Mouse (Mus musculus): ENCODE data around the gene Sema3f.

Gene Sema3f

GRCm38 (mm10) chr9:107659551-107659950, 50.7 kb downstream of the Sema3f start:
- no peak for DNase-seq

- no peak for DNase-seq
These were observed 52.2 kb downstream of the Sema3f start for GRCm38 (mm10) chr9:107658096-107658495.

GRCm38 (mm10) chr9:107657144-107657543, 53.1 kb downstream of the Sema3f start:
- DNase-seq, result no peak

GRCm38 (mm10) chr9:107654585-107654984, 55.7 kb downstream of the Sema3f start:
- no peak for DNase-seq

- DNase-seq, result no peak
These were observed 56.8 kb downstream of the Sema3f start for GRCm38 (mm10) chr9:107653474-107653873.

GRCm38 (mm10) chr9:107650708-107651481, 59.4 kb downstream of the Sema3f start:
- DNase-seq, result no peak

GRCm38 (mm10) chr9:107650225-107650624, 60.0 kb downstream of the Sema3f start:
- no peak for DNase-seq

- DNase-seq, result no peak
These were observed 61.5 kb downstream of the Sema3f start for GRCm38 (mm10) chr9:107648767-107649166.

- no peak for DNase-seq
These were observed 63.3 kb downstream of the Sema3f start for GRCm38 (mm10) chr9:107646975-107647374.

- DNase-seq, result peak; percentile 74
These were observed 64.7 kb downstream of the Sema3f start for GRCm38 (mm10) chr9:107645577-107645976.

- no peak for DNase-seq
These were observed 65.1 kb downstream of the Sema3f start for GRCm38 (mm10) chr9:107645153-107645510.

GRCm38 (mm10) chr9:107644495-107645152, 65.7 kb downstream of the Sema3f start:
- peak; percentile 92 for DNase-seq

GRCm38 (mm10) chr9:107643544-107644214, 66.6 kb downstream of the Sema3f start:
- DNase-seq, result no peak

- DNase-seq, result no peak
These were observed 68.6 kb downstream of the Sema3f start for GRCm38 (mm10) chr9:107641666-107642065.

- DNase-seq, result no peak
These were observed 70.0 kb downstream of the Sema3f start for GRCm38 (mm10) chr9:107640257-107640772.

- no peak for DNase-seq
These were observed 73.2 kb downstream of the Sema3f start for GRCm38 (mm10) chr9:107637070-107637469.

GRCm38 (mm10) chr9:107635279-107636028, 74.8 kb downstream of the Sema3f start, which contains the start of gene Gnai2:
Gnai2 (minus strand) TSS chr9:107635367.
- peak; percentile 92 for DNase-seq

- DNase-seq, result no peak
These were observed 75.6 kb downstream of the Sema3f start for GRCm38 (mm10) chr9:107634406-107635278.

GRCm38 (mm10) chr9:107633661-107634405, 76.4 kb downstream of the Sema3f start:
- DNase-seq, result peak; percentile 45

- peak; percentile 47 for DNase-seq
These were observed 77.1 kb downstream of the Sema3f start for GRCm38 (mm10) chr9:107633091-107633660.

GRCm38 (mm10) chr9:107632478-107632877, 77.8 kb downstream of the Sema3f start:
- peak; percentile 44 for DNase-seq

Measured in cerebellum, adult 11 months (tissue).